Mouse (Mus musculus): ENCODE results near the gene Fut7.

GRCm38 (mm10) chr2:25400291-25400690, 22.8 kb upstream of the Fut7 start:
- TF ChIP-seq MYOG (IDR thresholded peaks at IDR 0.05; ENCODE audit: control insufficient read depth, extremely low read depth, insufficient read length) (no peak), CTCF (IDR thresholded peaks at IDR 0.05; ENCODE audit: control insufficient read depth, insufficient read depth, insufficient read length) (no peak), CEBPB (IDR thresholded peaks at IDR 0.05; ENCODE audit: low read depth) (no peak)
